Comparison of ENCODE assay signal across 18 mouse cellular contexts in genomic region chr14:101591101-101591500, GRCm38 (mm10). TPM values are rescaled to one million over a fixed set of nuclear protein-coding genes. Genes with fewer than 3 reads are reported as not detected.
DNase-seq lines count a peak whose midpoint lies in the region; TF ChIP-seq lines count a peak whose summit lies in the region.
"Had no signal": no experiment of that assay in that cellular context is flagged by ENCODE, and none has a peak within 500 bp of the region (broad histone marks: within the 10 kb centered on the region; RNA-seq: fewer than 3 reads in every experiment).

No protein-coding gene starts in this region.

- H3K4me3 ChIP-seq in heart, adult 2 months, result no peak overlapping the region
- H3K4me3 ChIP-seq: forebrain, embryonic 12.5 days; heart, embryonic 13.5 days; hindbrain, embryonic 12.5 days; intestine, embryonic 15.5 days; lung, embryonic 15.5 days; megakaryocyte, embryonic 14.5 days had no signal

- H3K27ac ChIP-seq in heart, adult 2 months, result peak overlapping the region; percentile 5; the same call in 1 of the 2 replicates
- H3K27ac ChIP-seq: forebrain, embryonic 12.5 days; heart, embryonic 13.5 days; hindbrain, embryonic 12.5 days; intestine, embryonic 15.5 days; lung, embryonic 15.5 days had no signal

- H3K79me2 ChIP-seq in heart, adult 2 months (replicated peaks; ENCODE audit: control insufficient read depth, insufficient read depth, low read length), result peaks cover 1% of the 10 kb centered on the region; the same call in 1 of the 2 replicates

- WGBS in heart, adult 2 months, result 68% methylated on average over 5 of the region's 5 CpGs

- intact Hi-C loops in heart, adult 2 months (cut with DNase I), result no loop called here
- intact Hi-C loops in left cerebral cortex, postnatal 10 days (cut with DNase I), result no loop called here

- no peaks in the 10 kb centered on the region for H3K27me3 ChIP-seq in heart, adult 2 months (ENCODE audit: control insufficient read depth, insufficient read depth, low read length)
- H3K27me3 ChIP-seq: forebrain, embryonic 12.5 days; heart, embryonic 13.5 days; hindbrain, embryonic 12.5 days; intestine, embryonic 15.5 days; lung, embryonic 15.5 days; megakaryocyte, embryonic 14.5 days had no signal

- TF ChIP-seq POLR2A in heart, adult 2 months (IDR thresholded peaks at IDR 0.05; ENCODE audit: insufficient read depth, low read depth, low read length), result no peak

- peaks cover 2% of the 10 kb centered on the region; the same call in 1 of the 2 replicates for H3K36me3 ChIP-seq in heart, adult 2 months (ENCODE audit: control insufficient read depth, insufficient read depth, low read length)
- H3K36me3 ChIP-seq: forebrain, embryonic 12.5 days; G1E; hindbrain, embryonic 12.5 days; intestine, embryonic 15.5 days; lung, embryonic 15.5 days had no signal

- no peak overlapping the region for H3K9ac ChIP-seq in heart, adult 2 months (ENCODE audit: low read depth, low read length)
- H3K9ac ChIP-seq: forebrain, embryonic 12.5 days; heart, embryonic 13.5 days; hindbrain, embryonic 12.5 days; intestine, embryonic 15.5 days; lung, embryonic 15.5 days had no signal

- no peak for DNase-seq in heart, adult 2 months
- no peak for DNase-seq in heart, adult 9 months (ENCODE audit: low spot score in 2 of 2)
- peak; percentile 73 for DNase-seq in Muller cell, postnatal 12 days (ENCODE audit: inconsistent ontology term)
- peak; percentile 34 for DNase-seq in adrenal gland, postnatal 25 days
- DNase-seq in cerebellum, adult 8-10 months, result peak; percentile 36
- DNase-seq in thymus, postnatal 0 days (ENCODE audit: low spot score), result no peak
- DNase-seq in MN1 (ENCODE audit: low spot score), result no peak
- no peak for DNase-seq in left cerebral cortex, postnatal 10 days (ENCODE audit: extremely low spot score in 1 of 2, low spot score in 2 of 2)
- DNase-seq: embryo, embryonic 11 days; retina, postnatal 1 day; thymus, adult 18-20 months had no signal

- TF ChIP-seq CTCF in heart, adult 2 months (IDR thresholded peaks at IDR 0.05), result no peak

- H3K4me1 ChIP-seq in heart, adult 2 months (ENCODE audit: control insufficient read depth, insufficient read depth, low read length), result peaks cover 7% of the 10 kb centered on the region
- H3K4me1 ChIP-seq: forebrain, embryonic 12.5 days; hindbrain, embryonic 12.5 days; intestine, embryonic 15.5 days; lung, embryonic 15.5 days had no signal

- TF ChIP-seq EP300 in heart, adult 2 months (IDR thresholded peaks at IDR 0.05; ENCODE audit: insufficient read depth, low read depth, low read length), result no peak

RNA-seq across cellular contexts. Expression of gene Tbc1d4, which starts 17.9 kb away (rescaled TPM):
- 10 to 100 TPM; 84.1 to 90.6 TPM for total RNA-seq in heart, adult 2 months (2021)
- 33.2 and 56.4 TPM in 2 replicates for polyA plus RNA-seq in heart, adult 2 months (2012; rRNA removed)
- total RNA-seq in adrenal gland, postnatal 25 days (2021), result 52.8 and 87.6 TPM in 2 replicates
- 14.8 and 15.0 TPM in 2 replicates for polyA plus RNA-seq in thymus, postnatal 0 days (2015; fragmentation: Nextera tagmentation; extraction: Ambion mirVana)
- 1 to 10 TPM; 5.7 to 6.2 TPM for total RNA-seq in left cerebral cortex, postnatal 10 days (2021)
- polyA plus RNA-seq: G1E had no signal

RNA-seq across cellular contexts. Expression of gene Commd6, which starts 49.4 kb away (rescaled TPM):
- total RNA-seq in heart, adult 2 months (2021), result 10 to 100 TPM; 24.8 to 33.6 TPM
- polyA plus RNA-seq in heart, adult 2 months (2012; rRNA removed), result 14.4 and 19.9 TPM in 2 replicates
- total RNA-seq in adrenal gland, postnatal 25 days (2021), result 101 and 111 TPM in 2 replicates
- polyA plus RNA-seq in thymus, postnatal 0 days (2015; fragmentation: Nextera tagmentation; extraction: Ambion mirVana), result 111 and 125 TPM in 2 replicates
- 10 to 100 TPM; 46.6 to 54.8 TPM for total RNA-seq in left cerebral cortex, postnatal 10 days (2021)

Comparison
In these comparisons a context has a peak if more than half of its experiments do, and no peak if none do; other contexts are left out.
1. DNase-seq: peak in Muller cell, postnatal 12 days (single experiment), adrenal gland, postnatal 25 days (single experiment) and cerebellum, adult 8-10 months (single experiment); none in heart, adult 2 months (0 of 2), heart, adult 9 months (0 of 2), thymus, postnatal 0 days (single experiment), MN1 (single experiment) and left cerebral cortex, postnatal 10 days (0 of 2).